Mouse (Mus musculus) limb, embryonic 11.5 days (tissue): Measurements from ENCODE around the gene Ttbk1. TPM values are rescaled to one million over a fixed set of nuclear protein-coding genes. Genes with fewer than 3 reads are reported as not detected.

Source experiments
- ATAC-seq: fragments of 200-750 bp; cut with Nextera tagmentation; 2 replicates; pipeline ENCODE4 v1.8.0; 2017; ENCODE audit warnings: low read depth; ENCODE audit not compliant: insufficient number of reproducible peaks, low FRiP score, low TSS enrichment
- DNase-seq: peaks from one replicate; pipeline ENCODE4 v3.0.0-alpha.2; 2015; ENCODE audit warnings: low spot score
- H3K27ac ChIP-seq: fragments of 300-500 bp; sonication (generic); replicated peaks from 2 replicates; pipeline ENCODE4 v1.5.1; 2014; ENCODE audit warnings: low read depth, mild to moderate bottlenecking, low read length
- H3K27me3 ChIP-seq: fragments of 300-500 bp; sonication (generic); 2 replicates; pipeline ENCODE4 v1.6.1; 2014; ENCODE audit warnings: mild to moderate bottlenecking, low read length, mixed read lengths; ENCODE audit not compliant: control insufficient read depth, insufficient read depth
- H3K36me3 ChIP-seq: fragments of 300-500 bp; sonication (generic); 2 replicates; pipeline ENCODE4 v1.6.1; 2014; ENCODE audit warnings: mild to moderate bottlenecking, low read length, moderate library complexity, mixed read lengths; ENCODE audit not compliant: control insufficient read depth, insufficient read depth
- H3K4me1 ChIP-seq: fragments of 300-500 bp; sonication (generic); 2 replicates; pipeline ENCODE4 v1.6.1; 2014; ENCODE audit warnings: low read length, mixed read lengths; ENCODE audit not compliant: control insufficient read depth, insufficient read depth
- H3K4me2 ChIP-seq: fragments of 300-500 bp; sonication (generic); 2 replicates; pipeline ENCODE4 v1.6.1; 2014; ENCODE audit warnings: low read depth, mild to moderate bottlenecking, moderate library complexity; ENCODE audit not compliant: severe bottlenecking
- H3K4me3 ChIP-seq: fragments of 300-500 bp; sonication (generic); 2 replicates; pipeline ENCODE4 v1.5.1; 2014; ENCODE audit warnings: low read depth, low read length
- H3K9ac ChIP-seq: fragments of 300-500 bp; sonication (generic); 2 replicates; pipeline ENCODE4 v1.6.1; 2014; ENCODE audit warnings: mild to moderate bottlenecking, low read length
- H3K9me3 ChIP-seq: fragments of 300-500 bp; sonication (generic); 2 replicates; pipeline ENCODE4 v1.6.1; 2016; ENCODE audit warnings: low read length; ENCODE audit not compliant: control insufficient read depth
- WGBS: fragments of 180-500 bp; shearing (Covaris S2); extraction: QIAGEN DNeasy Blood & Tissue Kit; methylation state at CpG from one replicate; pipeline ENCODE4 v1.1.7; 2014; 5-methylcytosine and 5-hydroxymethylcytosine counted together
- polyA plus RNA-seq: library from polyadenylated mRNA; unstranded; fragments of >200 nt; fragmentation: Nextera tagmentation; extraction: Ambion mirVana; gene quantifications from 2 replicates; pipeline ENCODE4 v1.2.1, GENCODE M21; 2014

Gene Ttbk1
- polyA plus RNA-seq, 1 experiment from 2014 or later: 0.27 TPM

- under 1% methylated on average over 32 of the region's 32 CpGs for WGBS
- Histone ChIP-seq H3K36me3 (no peaks in the 10 kb centered on the region), H3K27me3 (peaks cover 55% of the 10 kb centered on the region), H3K27ac (no peak overlapping the region), H3K9me3 (no peaks in the 10 kb centered on the region), H3K4me1 (peaks cover 1% of the 10 kb centered on the region; the same call in 1 of the 2 replicates), H3K4me2 (peak overlapping the region; percentile 42), H3K9ac (no peak overlapping the region), H3K4me3 (peak overlapping the region; percentile 12; the same call in 1 of the 2 replicates)
- ATAC-seq (peak; percentile 42; the same call in 1 of the 2 replicates), DNase-seq (no peak)
Measured at GRCm38 (mm10) chr17:46460673-46461072, 26.8 kb downstream of the Ttbk1 start.

GRCm38 (mm10) chr17:46458439-46458838 is 29.0 kb downstream of the Ttbk1 start:
- ATAC-seq (no peak), DNase-seq (no peak)
- Histone ChIP-seq H3K27me3 (peaks cover 75% of the 10 kb centered on the region), H3K27ac (no peak overlapping the region), H3K4me2 (no peak overlapping the region), H3K9me3 (no peaks in the 10 kb centered on the region), H3K36me3 (no peaks in the 10 kb centered on the region), H3K4me3 (no peak overlapping the region), H3K9ac (no peak overlapping the region), H3K4me1 (peaks cover 17% of the 10 kb centered on the region)
- WGBS: 44% methylated on average over 3 of the region's 3 CpGs

- peak; percentile 62 for DNase-seq
- H3K9me3 ChIP-seq: no peaks in the 10 kb centered on the region
- peaks cover 20% of the 10 kb centered on the region for H3K4me1 ChIP-seq
- H3K4me3 ChIP-seq: no peak overlapping the region
- H3K27me3 ChIP-seq: peaks cover 80% of the 10 kb centered on the region
- H3K4me2 ChIP-seq: no peak overlapping the region
- WGBS: 11% methylated on average over 10 of the region's 10 CpGs
- no peak for ATAC-seq
- no peak overlapping the region for H3K27ac ChIP-seq
- no peak overlapping the region for H3K9ac ChIP-seq
- H3K36me3 ChIP-seq: no peaks in the 10 kb centered on the region
Measured at GRCm38 (mm10) chr17:46457791-46458190, 29.7 kb downstream of the Ttbk1 start.

- H3K4me2 ChIP-seq: peak overlapping the region; percentile 88
- peaks cover 77% of the 10 kb centered on the region for H3K27me3 ChIP-seq
- DNase-seq (peak; percentile 64), ATAC-seq (peak; percentile 49; the same call in 1 of the 2 replicates)
- H3K9ac ChIP-seq: peak overlapping the region; percentile 40; the same call in 1 of the 2 replicates
- H3K4me1 ChIP-seq: peaks cover 20% of the 10 kb centered on the region
- H3K9me3 ChIP-seq: no peaks in the 10 kb centered on the region
- under 1% methylated on average over 31 of the region's 33 CpGs for WGBS
- H3K36me3 ChIP-seq: no peaks in the 10 kb centered on the region
- H3K4me3 ChIP-seq: peak overlapping the region; percentile 42
- H3K27ac ChIP-seq: no peak overlapping the region
Measured at GRCm38 (mm10) chr17:46455110-46455691, 32.3 kb downstream of the Ttbk1 start.

GRCm38 (mm10) chr17:46454539-46454938 is 32.9 kb downstream of the Ttbk1 start:
- Histone ChIP-seq H3K4me2 (peak overlapping the region; percentile 88), H3K27ac (no peak overlapping the region), H3K9me3 (no peaks in the 10 kb centered on the region), H3K36me3 (no peaks in the 10 kb centered on the region), H3K9ac (peak overlapping the region; percentile 40; the same call in 1 of the 2 replicates), H3K27me3 (peaks cover 70% of the 10 kb centered on the region), H3K4me1 (peaks cover 20% of the 10 kb centered on the region), H3K4me3 (peak overlapping the region; percentile 42)
- 4% methylated on average over 9 of the region's 9 CpGs for WGBS
- ATAC-seq (peak; percentile 35; the same call in 1 of the 2 replicates), DNase-seq (no peak)

GRCm38 (mm10) chr17:46453970-46454411 is 33.5 kb downstream of the Ttbk1 start:
- Histone ChIP-seq H3K9ac (no peak overlapping the region), H3K9me3 (no peaks in the 10 kb centered on the region), H3K4me3 (peak overlapping the region; percentile 42; the same call in 1 of the 2 replicates), H3K36me3 (no peaks in the 10 kb centered on the region), H3K27ac (no peak overlapping the region), H3K4me1 (peaks cover 20% of the 10 kb centered on the region), H3K4me2 (peak overlapping the region; percentile 88), H3K27me3 (peaks cover 65% of the 10 kb centered on the region)
- ATAC-seq: no peak
- DNase-seq: no peak
- WGBS: 2% methylated on average over 26 of the region's 26 CpGs

- Histone ChIP-seq H3K4me1 (peaks cover 20% of the 10 kb centered on the region), H3K4me3 (no peak overlapping the region), H3K9ac (no peak overlapping the region), H3K9me3 (no peaks in the 10 kb centered on the region), H3K36me3 (no peaks in the 10 kb centered on the region), H3K4me2 (peak overlapping the region; percentile 88; the same call in 1 of the 2 replicates), H3K27ac (no peak overlapping the region), H3K27me3 (peaks cover 62% of the 10 kb centered on the region)
- WGBS: 5% methylated on average over 13 of the region's 13 CpGs
- ATAC-seq: no peak
- DNase-seq: no peak
Measured at GRCm38 (mm10) chr17:46453302-46453948, 34.0 kb downstream of the Ttbk1 start.

GRCm38 (mm10) chr17:46452683-46453082 is 34.8 kb downstream of the Ttbk1 start:
- Histone ChIP-seq H3K27me3 (peaks cover 54% of the 10 kb centered on the region), H3K36me3 (no peaks in the 10 kb centered on the region), H3K4me2 (no peak overlapping the region), H3K4me1 (peaks cover 20% of the 10 kb centered on the region), H3K27ac (no peak overlapping the region), H3K4me3 (no peak overlapping the region), H3K9me3 (no peaks in the 10 kb centered on the region), H3K9ac (no peak overlapping the region)
- WGBS: 21% methylated on average over 5 of the region's 5 CpGs
- DNase-seq (no peak), ATAC-seq (no peak)
